In the genomic region with DNA sequence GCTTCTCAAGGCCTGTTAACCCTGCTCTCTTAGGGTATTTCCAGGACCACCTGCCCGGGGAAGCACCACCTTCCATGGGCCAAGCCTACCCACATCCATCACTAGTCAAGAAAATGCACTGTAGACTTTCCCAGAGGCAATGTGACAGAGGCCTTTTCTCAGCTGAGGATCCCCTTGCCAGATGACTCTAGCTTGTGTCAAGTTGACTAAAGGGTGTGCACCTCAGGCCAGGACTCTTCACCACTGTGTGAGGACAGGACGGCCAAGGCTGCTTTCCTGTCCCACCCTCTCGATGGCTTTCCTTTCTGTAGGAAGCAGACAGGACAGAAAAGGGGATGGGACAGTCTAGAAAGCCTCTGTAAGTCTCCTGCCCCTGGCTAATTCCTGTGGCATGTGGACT, we compare ENCODE assay signal across 19 mouse cellular contexts. TPM values are rescaled to one million over a fixed set of nuclear protein-coding genes. Genes with fewer than 3 reads are reported as not detected.
DNase-seq lines count a peak whose midpoint lies in the region; ATAC-seq and TF ChIP-seq lines count a peak whose summit lies in the region.
"Had no signal": no experiment of that assay in that cellular context is flagged by ENCODE, and none has a peak within 500 bp of the region (broad histone marks: within the 10 kb centered on the region; RNA-seq: fewer than 3 reads in every experiment).

No protein-coding gene starts in this region.

- peak overlapping the region; percentile 79 for H3K27ac ChIP-seq in gastrocnemius, adult 2 months
- no peak overlapping the region for H3K27ac ChIP-seq in kidney, adult 2 months (ENCODE audit: insufficient read depth, low read depth, low read length)
- H3K27ac ChIP-seq in liver, embryonic 13.5 days = no peak overlapping the region
- H3K27ac ChIP-seq in liver, embryonic 12.5 days = no peak overlapping the region
- H3K27ac ChIP-seq in cortical plate, adult 2 months (ENCODE audit: insufficient read depth, low read length) = peak overlapping the region; percentile 83
- H3K27ac ChIP-seq in forebrain, embryonic 10.5 days = no peak overlapping the region
- H3K27ac ChIP-seq: embryonic facial prominence, embryonic 12.5 days; forebrain, embryonic 12.5 days; hindbrain, embryonic 12.5 days had no signal

- peak overlapping the region; percentile 85 for H3K4me3 ChIP-seq in gastrocnemius, adult 2 months
- no peak overlapping the region for H3K4me3 ChIP-seq in kidney, adult 2 months (ENCODE audit: insufficient read depth, low read depth, low read length)
- no peak overlapping the region for H3K4me3 ChIP-seq in liver, embryonic 13.5 days (replicated peaks)
- no peak overlapping the region for H3K4me3 ChIP-seq in liver, embryonic 12.5 days
- no peak overlapping the region; the same call in 1 of the 2 replicates for H3K4me3 ChIP-seq in cortical plate, adult 2 months (ENCODE audit: insufficient read depth, low read length)
- no peak overlapping the region for H3K4me3 ChIP-seq in forebrain, embryonic 10.5 days
- H3K4me3 ChIP-seq: embryonic facial prominence, embryonic 12.5 days; forebrain, embryonic 12.5 days; hindbrain, embryonic 12.5 days had no signal

- no peak overlapping the region for H3K4me2 ChIP-seq in liver, embryonic 13.5 days
- no peak overlapping the region for H3K4me2 ChIP-seq in liver, embryonic 12.5 days
- H3K4me2 ChIP-seq: embryonic facial prominence, embryonic 12.5 days; forebrain, embryonic 12.5 days; heart, embryonic 11.5 days; hindbrain, embryonic 12.5 days had no signal

- no peak for TF ChIP-seq POLR2A in kidney, adult 2 months (IDR thresholded peaks at IDR 0.05; ENCODE audit: low read depth, low read length)
- TF ChIP-seq POLR2A in cortical plate, adult 2 months (IDR thresholded peaks at IDR 0.05; ENCODE audit: extremely low read depth, insufficient read depth, low read length) = no peak

- H3K27me3 ChIP-seq in kidney, adult 2 months (replicated peaks; ENCODE audit: control insufficient read depth, insufficient read depth, low read length) = no peaks in the 10 kb centered on the region
- H3K27me3 ChIP-seq in liver, embryonic 13.5 days = peaks cover 31% of the 10 kb centered on the region
- peaks cover 31% of the 10 kb centered on the region for H3K27me3 ChIP-seq in liver, embryonic 12.5 days (replicated peaks)
- H3K27me3 ChIP-seq in forebrain, embryonic 10.5 days (ENCODE audit: poor library complexity, severe bottlenecking) = peaks cover 47% of the 10 kb centered on the region

- H3K9me3 ChIP-seq in liver, embryonic 13.5 days (replicated peaks) = no peaks in the 10 kb centered on the region
- H3K9me3 ChIP-seq in liver, embryonic 12.5 days (replicated peaks) = no peaks in the 10 kb centered on the region
- H3K9me3 ChIP-seq in forebrain, embryonic 10.5 days = no peaks in the 10 kb centered on the region
- H3K9me3 ChIP-seq: embryonic facial prominence, embryonic 12.5 days; forebrain, embryonic 12.5 days; hindbrain, embryonic 12.5 days had no signal

- ATAC-seq in liver, embryonic 13.5 days (ENCODE audit: low read depth) = no peak
- no peak for ATAC-seq in liver, embryonic 12.5 days
- ATAC-seq: hindbrain, embryonic 16.5 days; inflammation-experienced regulatory T-cells, adult 6 months; intestine, postnatal 0 days had no signal

- TF ChIP-seq CTCF in gastrocnemius, adult 2 months (IDR thresholded peaks at IDR 0.05) = no peak
- no peak for TF ChIP-seq CTCF in kidney, adult 2 months (conservative IDR thresholded peaks at IDR 0.05; ENCODE audit: insufficient read depth, insufficient read length, low read depth, low read length)
- no peak for TF ChIP-seq CTCF in cortical plate, adult 2 months (IDR thresholded peaks at IDR 0.05; ENCODE audit: extremely low read depth, insufficient read depth, low read length)

- DNase-seq in gastrocnemius, adult 2 months = peak; percentile 29
- no peak for DNase-seq in gastrocnemius, postnatal 36 days
- DNase-seq in kidney, adult 2 months = peak; percentile 24
- no peak for DNase-seq in kidney, postnatal 14 days
- DNase-seq in liver, embryonic 13.5 days = no peak
- no peak for DNase-seq in forebrain, embryonic 10.5 days (ENCODE audit: extremely low spot score, low spot score)
- DNase-seq: adrenal gland, postnatal 10 days; cerebellum, adult 2 months; gastrocnemius, postnatal 14 days; heart, postnatal 36 days had no signal

- intact Hi-C loops in gastrocnemius, adult 2 months (cut with DNase I) = no loop called here
- intact Hi-C loops in gastrocnemius, postnatal 36 days (cut with DNase I) = no loop called here

- 84% methylated on average over 3 of the region's 3 CpGs for WGBS in kidney, adult 2 months
- 69% methylated on average over 3 of the region's 3 CpGs for WGBS in liver, embryonic 13.5 days (ENCODE audit: insufficient replicate concordance)
- WGBS in liver, embryonic 12.5 days (ENCODE audit: insufficient replicate concordance) = 57% methylated on average over 3 of the region's 3 CpGs
- WGBS in forebrain, embryonic 10.5 days = 90% methylated on average over 3 of the region's 3 CpGs

- peaks cover 7% of the 10 kb centered on the region for H3K4me1 ChIP-seq in kidney, adult 2 months (ENCODE audit: control insufficient read depth, insufficient read depth, low read length)
- peaks cover 90% of the 10 kb centered on the region for H3K4me1 ChIP-seq in liver, embryonic 13.5 days (replicated peaks)
- peaks cover 83% of the 10 kb centered on the region for H3K4me1 ChIP-seq in liver, embryonic 12.5 days
- H3K4me1 ChIP-seq in cortical plate, adult 2 months (ENCODE audit: control insufficient read depth, insufficient read depth, low read length) = peaks cover 25% of the 10 kb centered on the region
- H3K4me1 ChIP-seq in forebrain, embryonic 10.5 days = peaks cover 61% of the 10 kb centered on the region

- H3K36me3 ChIP-seq in kidney, adult 2 months (ENCODE audit: control insufficient read depth, insufficient read depth, low read length) = no peaks in the 10 kb centered on the region
- no peaks in the 10 kb centered on the region for H3K36me3 ChIP-seq in liver, embryonic 13.5 days
- H3K36me3 ChIP-seq in liver, embryonic 12.5 days = no peaks in the 10 kb centered on the region
- no peaks in the 10 kb centered on the region for H3K36me3 ChIP-seq in forebrain, embryonic 10.5 days (replicated peaks)
- H3K36me3 ChIP-seq: embryonic facial prominence, embryonic 12.5 days; forebrain, embryonic 12.5 days; hindbrain, embryonic 12.5 days had no signal

- H3K9ac ChIP-seq in liver, embryonic 13.5 days = 0 out of 2 replicates have a peak overlapping the region, but pooled peaks have one; percentile 4
- no peak overlapping the region for H3K9ac ChIP-seq in liver, embryonic 12.5 days
- H3K9ac ChIP-seq: embryonic facial prominence, embryonic 12.5 days; forebrain, embryonic 12.5 days; hindbrain, embryonic 12.5 days had no signal

RNA-seq across cellular contexts. Expression of a gene that starts 3.1 kb away (rescaled TPM):
- 10 to 100 TPM in 1 of 2 experiments, 1 to 10 TPM in 1; 8.2 to 13.0 TPM for total RNA-seq in gastrocnemius, adult 2 months (2021)
- 10 to 100 TPM in 1 of 2 experiments, 1 to 10 TPM in 1; 9.2 to 11.1 TPM for total RNA-seq in gastrocnemius, postnatal 36 days (2021)
- polyA plus RNA-seq in kidney, adult 2 months (2012; rRNA removed) = 8.9 and 9.6 TPM in 2 replicates
- polyA plus RNA-seq in liver, embryonic 13.5 days (2015; fragmentation: Nextera tagmentation; extraction: Ambion mirVana) = 1.4 and 2.1 TPM in 2 replicates
- 2.2 and 2.7 TPM in 2 replicates for polyA plus RNA-seq in liver, embryonic 12.5 days (2016; fragmentation: Nextera tagmentation; extraction: Ambion mirVana)
- polyA plus RNA-seq in cortical plate, adult 2 months (2012; rRNA removed) = 104 and 122 TPM in 2 replicates
- polyA plus RNA-seq in forebrain, embryonic 10.5 days (2016; fragmentation: Nextera tagmentation; extraction: Ambion mirVana) = 1.1 and 1.3 TPM in 2 replicates

RNA-seq across cellular contexts. Expression of a gene that starts 28.1 kb away (rescaled TPM):
- total RNA-seq in gastrocnemius, adult 2 months (2021) = 1,000 to 10,000 TPM; 1,028 to 1,061 TPM
- 100 to 1,000 TPM; 904 to 982 TPM for total RNA-seq in gastrocnemius, postnatal 36 days (2021)
- polyA plus RNA-seq in kidney, adult 2 months (2012; rRNA removed) = 8.1 and 10.4 TPM in 2 replicates
- 6.7 and 7.5 TPM in 2 replicates for polyA plus RNA-seq in liver, embryonic 13.5 days (2015; fragmentation: Nextera tagmentation; extraction: Ambion mirVana)
- polyA plus RNA-seq in liver, embryonic 12.5 days (2016; fragmentation: Nextera tagmentation; extraction: Ambion mirVana) = 5.2 and 5.6 TPM in 2 replicates
- 38.0 and 44.6 TPM in 2 replicates for polyA plus RNA-seq in cortical plate, adult 2 months (2012; rRNA removed)
- 4.9 and 6.6 TPM in 2 replicates for polyA plus RNA-seq in forebrain, embryonic 10.5 days (2016; fragmentation: Nextera tagmentation; extraction: Ambion mirVana)

RNA-seq across cellular contexts. Expression of a gene that starts 52.7 kb away (rescaled TPM):
- total RNA-seq in gastrocnemius, adult 2 months (2021) = 10 to 100 TPM; 18.6 to 25.3 TPM
- 10 to 100 TPM; 12.6 to 17.0 TPM for total RNA-seq in gastrocnemius, postnatal 36 days (2021)
- polyA plus RNA-seq in kidney, adult 2 months (2012; rRNA removed) = 27.7 and 27.8 TPM in 2 replicates
- polyA plus RNA-seq in liver, embryonic 13.5 days (2015; fragmentation: Nextera tagmentation; extraction: Ambion mirVana) = 120 and 148 TPM in 2 replicates
- 126 and 137 TPM in 2 replicates for polyA plus RNA-seq in liver, embryonic 12.5 days (2016; fragmentation: Nextera tagmentation; extraction: Ambion mirVana)
- 25.6 and 29.3 TPM in 2 replicates for polyA plus RNA-seq in cortical plate, adult 2 months (2012; rRNA removed)
- 361 and 369 TPM in 2 replicates for polyA plus RNA-seq in forebrain, embryonic 10.5 days (2016; fragmentation: Nextera tagmentation; extraction: Ambion mirVana)

Comparison
In these comparisons a context has a peak if more than half of its experiments do, and no peak if none do; other contexts are left out.
1. DNase-seq: peak in gastrocnemius, adult 2 months (single experiment) and kidney, adult 2 months (single experiment); none in gastrocnemius, postnatal 36 days (0 of 2), kidney, postnatal 14 days (single experiment), liver, embryonic 13.5 days (single experiment) and forebrain, embryonic 10.5 days (single experiment).
2. H3K27ac ChIP-seq: peak in gastrocnemius, adult 2 months (single experiment) and cortical plate, adult 2 months (single experiment); none in kidney, adult 2 months (single experiment), liver, embryonic 13.5 days (single experiment), liver, embryonic 12.5 days (single experiment) and forebrain, embryonic 10.5 days (single experiment).